Mouse (Mus musculus) liver, embryonic 13.5 days (tissue): ENCODE measurements around the gene Olfr812. TPM values are rescaled to one million over a fixed set of nuclear protein-coding genes. Genes with fewer than 3 reads are reported as not detected.
"Not testable (repeated sequence)": the region's sequence is repeated elsewhere in the genome, so short reads cannot be mapped to it uniquely, and the experiment has no call there.

Source experiments
- ATAC-seq: fragments of 200-750 bp; cut with Nextera tagmentation; 2 replicates; pipeline ENCODE4 v1.8.0; 2017; ENCODE audit warnings: low read depth, mild to moderate bottlenecking, moderate number of reproducible peaks, moderate library complexity
- DNase-seq: peaks from one replicate; pipeline ENCODE4 v3.0.0; 2022
- H3K27ac ChIP-seq: fragments of 300-500 bp; sonication (generic); 2 replicates; pipeline ENCODE4 v1.5.1; 2015; ENCODE audit warnings: moderate library complexity, mild to moderate bottlenecking, inconsistent platforms
- H3K27me3 ChIP-seq: fragments of 300-500 bp; sonication (generic); 2 replicates; pipeline ENCODE4 v1.6.1; 2015; ENCODE audit warnings: mild to moderate bottlenecking, inconsistent platforms
- H3K36me3 ChIP-seq: fragments of 300-500 bp; sonication (generic); 2 replicates; pipeline ENCODE4 v1.6.1; 2015; ENCODE audit warnings: mild to moderate bottlenecking, inconsistent platforms
- H3K4me1 ChIP-seq: fragments of 300-500 bp; sonication (generic); replicated peaks from 2 replicates; pipeline ENCODE4 v1.6.1; 2015; ENCODE audit warnings: inconsistent platforms
- H3K4me2 ChIP-seq: fragments of 300-500 bp; sonication (generic); 2 replicates; pipeline ENCODE4 v1.6.1; 2015; ENCODE audit warnings: inconsistent platforms, mild to moderate bottlenecking, moderate library complexity
- H3K4me3 ChIP-seq: fragments of 300-500 bp; sonication (generic); replicated peaks from 2 replicates; pipeline ENCODE4 v1.5.1; 2015; ENCODE audit warnings: mild to moderate bottlenecking, inconsistent platforms
- H3K9ac ChIP-seq: fragments of 300-500 bp; sonication (generic); 2 replicates; pipeline ENCODE4 v1.6.1; 2015; ENCODE audit warnings: mild to moderate bottlenecking, inconsistent platforms
- H3K9me3 ChIP-seq: fragments of 300-500 bp; sonication (generic); replicated peaks from 2 replicates; pipeline ENCODE4 v1.6.1; 2016; ENCODE audit warnings: inconsistent platforms
- WGBS: fragments of 180-500 bp; shearing (Covaris S2); methylation state at CpG from one replicate; pipeline ENCODE4 v1.1.7; 2015; ENCODE audit not compliant: insufficient replicate concordance; 5-methylcytosine and 5-hydroxymethylcytosine counted together
- polyA plus RNA-seq: library from polyadenylated mRNA; unstranded; fragments of >200 nt; fragmentation: Nextera tagmentation; extraction: Ambion mirVana; gene quantifications from 2 replicates; pipeline ENCODE4 v1.2.1, GENCODE M21; 2015

Olfr812 gene
- polyA plus RNA-seq, result not detected in 2 replicates

DNA sequence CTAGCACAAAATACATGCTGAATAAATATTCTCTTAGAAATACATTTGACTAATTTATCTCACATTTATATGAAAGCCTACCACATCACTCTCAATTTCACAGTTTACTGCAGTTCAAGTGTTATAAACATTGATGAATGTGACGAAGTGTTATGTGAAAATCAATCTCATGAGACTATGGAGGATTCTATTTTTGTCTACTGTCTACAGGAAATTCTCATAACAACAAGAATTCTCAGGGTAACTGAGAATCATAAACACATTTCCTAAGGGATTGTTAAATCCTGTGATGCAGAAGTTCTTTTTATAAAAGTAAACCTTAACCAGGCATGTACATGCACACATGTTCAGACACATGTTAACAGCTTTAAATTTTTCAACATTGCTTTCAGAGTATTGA, at the start of gene Olfr812:
Olfr812 (minus strand) TSS at position 101 of the 400 bp plus-strand sequence.
- 35% methylated on average over 1 of the region's 1 CpGs for WGBS
- Histone ChIP-seq H3K36me3 (no peaks in the 10 kb centered on the region), H3K4me1 (no peaks in the 10 kb centered on the region), H3K27ac (no peak within 1 kb of the TSS), H3K4me2 (no peak within 1 kb of the TSS), H3K9me3 (no peaks in the 10 kb centered on the region), H3K4me3 (no peak within 1 kb of the TSS), H3K27me3 (no peaks in the 10 kb centered on the region), H3K9ac (no peak within 1 kb of the TSS)
- DNase-seq (no peak), ATAC-seq (no peak)

DNA sequence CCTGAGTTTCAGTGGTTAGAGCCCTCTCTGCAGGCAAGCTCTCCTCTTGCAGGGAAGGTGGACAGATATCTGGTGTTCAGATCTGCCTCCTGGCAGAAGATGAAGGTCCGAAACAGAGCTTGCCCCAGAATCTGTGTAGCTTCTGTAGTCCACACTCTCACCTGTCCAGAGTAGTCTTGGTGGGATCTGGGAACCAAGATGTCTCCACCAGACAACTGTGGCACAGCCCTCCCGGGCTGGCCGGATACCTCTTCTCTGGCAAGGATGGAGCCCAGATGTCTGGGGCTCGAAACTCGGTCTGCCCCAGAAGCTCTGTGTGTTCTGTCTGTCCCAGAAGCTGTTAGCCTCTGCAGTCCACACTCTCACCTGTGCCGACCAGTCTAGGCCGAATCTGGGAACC, 40.0 kb upstream of the Olfr812 start:
- H3K9me3 ChIP-seq, result peaks cover 3% of the 10 kb centered on the region; the same call in 1 of the 2 replicates
- 81% methylated on average over 7 of the region's 7 CpGs for WGBS
- H3K4me3 ChIP-seq, result no peak overlapping the region
- H3K27ac ChIP-seq, result no peak overlapping the region
- no peaks in the 10 kb centered on the region for H3K4me1 ChIP-seq
- no peaks in the 10 kb centered on the region for H3K27me3 ChIP-seq
- ATAC-seq, result no peak
- H3K4me2 ChIP-seq, result no peak overlapping the region
- no peaks in the 10 kb centered on the region for H3K36me3 ChIP-seq
- no peak overlapping the region for H3K9ac ChIP-seq
- no peak for DNase-seq

- not testable (repeated sequence) for ATAC-seq, H3K4me1 ChIP-seq, H3K4me3 ChIP-seq, H3K27me3 ChIP-seq, H3K9ac ChIP-seq, H3K27ac ChIP-seq, H3K36me3 ChIP-seq, H3K4me2 ChIP-seq, H3K9me3 ChIP-seq, DNase-seq
- 46% methylated on average over 6 of the region's 6 CpGs for WGBS
Observed at GRCm38 (mm10) chr10:129885496-129885895, 39.6 kb upstream of the Olfr812 start.

DNA sequence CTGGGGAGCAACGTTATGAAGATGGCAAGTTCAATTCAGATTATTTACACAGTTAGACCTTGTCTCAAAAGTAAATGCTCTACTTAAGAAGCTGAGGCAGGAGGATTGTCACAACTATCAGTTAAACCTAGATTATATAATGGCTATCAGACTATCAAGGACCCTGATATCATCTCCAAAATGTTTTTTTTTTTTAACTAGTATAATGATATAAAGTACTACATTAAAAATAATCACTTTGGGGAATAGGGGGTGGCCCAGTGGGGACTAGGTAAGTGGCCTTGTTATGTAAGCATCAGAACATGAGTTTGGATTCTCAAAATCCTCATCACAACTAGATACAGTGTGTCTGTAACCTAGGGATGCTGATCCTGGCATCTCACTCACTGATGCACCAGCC, 33.9 kb upstream of the Olfr812 start, which contains the start of gene Olfr814:
Olfr814 (minus strand) TSS at position 101 of the 400 bp plus-strand sequence.
- H3K4me2 ChIP-seq, ATAC-seq, H3K9me3 ChIP-seq, H3K36me3 ChIP-seq, DNase-seq, H3K9ac ChIP-seq, H3K27ac ChIP-seq, H3K27me3 ChIP-seq, H3K4me1 ChIP-seq, H3K4me3 ChIP-seq: not testable (repeated sequence)
- WGBS, result 29% methylated on average over 1 of the region's 1 CpGs

DNA sequence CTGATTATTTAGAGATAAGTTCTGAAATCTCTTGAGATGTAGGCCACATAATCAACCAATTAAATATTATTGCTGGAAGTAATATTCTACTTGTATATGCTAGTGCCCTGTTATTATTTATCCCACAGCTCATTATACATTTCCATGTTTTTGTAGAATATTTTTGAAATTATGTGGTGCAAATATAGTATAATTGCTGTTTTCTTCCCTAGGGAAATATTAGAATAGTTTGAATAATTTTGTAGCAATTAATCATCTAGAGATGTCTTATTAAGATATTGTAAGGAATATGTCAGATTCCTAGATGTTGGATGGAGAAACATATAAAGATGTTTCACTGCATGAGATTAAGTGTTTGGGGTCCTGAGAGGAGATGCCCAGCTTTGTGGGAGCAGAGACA, 9.2 kb upstream of the Olfr812 start, which contains the start of gene Olfr813:
Olfr813 (plus strand) TSS at position 301 of the 400 bp plus-strand sequence.
- Histone ChIP-seq H3K4me2 (no peak within 1 kb of the TSS), H3K9me3 (no peaks in the 10 kb centered on the region)
- no peak for ATAC-seq

GRCm38 (mm10) chr10:129847343-129847742, 1.4 kb upstream of the Olfr812 start:
- ATAC-seq, result no peak
- WGBS, result 55% methylated on average over 1 of the region's 1 CpGs
- no peak for DNase-seq
- no peak overlapping the region for H3K27ac ChIP-seq
- no peaks in the 10 kb centered on the region for H3K36me3 ChIP-seq
- no peak overlapping the region for H3K4me3 ChIP-seq
- no peak overlapping the region for H3K9ac ChIP-seq
- no peaks in the 10 kb centered on the region for H3K9me3 ChIP-seq
- H3K4me2 ChIP-seq, result no peak overlapping the region
- H3K4me1 ChIP-seq, result no peaks in the 10 kb centered on the region
- no peaks in the 10 kb centered on the region for H3K27me3 ChIP-seq

More for the DNA sequence above, 9.2 kb upstream of the Olfr812 start, which contains the start of gene Olfr813:
- no peak within 1 kb of the TSS for H3K4me3 ChIP-seq
- no peaks in the 10 kb centered on the region for H3K36me3 ChIP-seq
- no peaks in the 10 kb centered on the region for H3K4me1 ChIP-seq
- H3K27ac ChIP-seq, result no peak within 1 kb of the TSS
- H3K9ac ChIP-seq, result no peak within 1 kb of the TSS
- H3K27me3 ChIP-seq, result no peaks in the 10 kb centered on the region
- no peak for DNase-seq

DNA sequence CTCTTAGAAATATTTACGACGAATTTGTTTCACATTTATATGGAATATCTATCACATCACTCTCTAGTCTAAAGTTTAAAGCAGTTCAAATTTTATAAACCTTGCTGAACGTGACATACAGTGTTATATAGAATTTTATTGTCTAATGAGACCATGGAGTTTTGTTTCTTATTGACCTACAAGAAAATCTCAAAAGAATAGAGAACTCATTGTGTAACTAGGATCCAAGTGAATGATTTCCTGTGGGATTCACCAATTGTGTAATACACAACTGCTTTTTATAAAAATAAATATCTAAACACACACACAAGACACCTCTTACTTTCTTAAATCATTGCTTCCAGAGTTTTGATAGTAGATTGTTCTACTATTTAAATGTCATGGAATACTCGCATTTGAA, 41.6 kb downstream of the Olfr812 start, which contains the start of gene Olfr811:
Olfr811 (minus strand) TSS at position 101 of the 400 bp plus-strand sequence.
- H3K4me1 ChIP-seq, result no peaks in the 10 kb centered on the region
- H3K9me3 ChIP-seq, result no peaks in the 10 kb centered on the region
- no peak within 1 kb of the TSS for H3K4me3 ChIP-seq
- no peaks in the 10 kb centered on the region for H3K27me3 ChIP-seq
- no peak within 1 kb of the TSS for H3K9ac ChIP-seq
- no peaks in the 10 kb centered on the region for H3K36me3 ChIP-seq
- ATAC-seq, result no peak
- H3K4me2 ChIP-seq, result no peak within 1 kb of the TSS
- no peak within 1 kb of the TSS for H3K27ac ChIP-seq
- DNase-seq, result no peak
- WGBS, result 58% methylated on average over 4 of the region's 4 CpGs

GRCm38 (mm10) chr10:129794817-129795216, 51.1 kb downstream of the Olfr812 start, which contains the start of gene Olfr810:
TSS of gene Olfr810 (minus strand) at chr10:129794917.
- H3K4me3 ChIP-seq, result no peak within 1 kb of the TSS
- H3K36me3 ChIP-seq, result no peaks in the 10 kb centered on the region
- H3K27me3 ChIP-seq, result no peaks in the 10 kb centered on the region
- DNase-seq (no peak), ATAC-seq (no peak)
- no peak within 1 kb of the TSS for H3K4me2 ChIP-seq
- no peaks in the 10 kb centered on the region for H3K9me3 ChIP-seq
- H3K4me1 ChIP-seq, result no peaks in the 10 kb centered on the region
- no peak within 1 kb of the TSS for H3K27ac ChIP-seq
- no peak within 1 kb of the TSS for H3K9ac ChIP-seq

Other genes starting within 250 kb of the Olfr812 start
- not detected in 2 replicates for gene Olfr796, start 233.5 kb downstream of the Olfr812 start, polyA plus RNA-seq
- not detected in 2 replicates for gene Olfr798, start 218.2 kb downstream of the Olfr812 start, polyA plus RNA-seq
- not detected in 2 replicates for gene Olfr799, start 208.6 kb downstream of the Olfr812 start, polyA plus RNA-seq
- not detected in 2 replicates for gene Olfr800, start 188.4 kb downstream of the Olfr812 start, polyA plus RNA-seq
- not detected in 2 replicates for gene Olfr801, start 172.2 kb downstream of the Olfr812 start, polyA plus RNA-seq
- not detected in 2 replicates for gene Olfr802, start 157.9 kb downstream of the Olfr812 start, polyA plus RNA-seq
- gene Olfr803, start 151.8 kb downstream of the Olfr812 start, polyA plus RNA-seq, result not detected in 2 replicates
- not detected in 2 replicates for gene Olfr804, start 142.9 kb downstream of the Olfr812 start, polyA plus RNA-seq
- gene Olfr805, start 116.7 kb downstream of the Olfr812 start, polyA plus RNA-seq, result not detected in 2 replicates
- gene Olfr806, start 104.2 kb downstream of the Olfr812 start, polyA plus RNA-seq, result not detected in 2 replicates
- gene Olfr807, start 88.3 kb downstream of the Olfr812 start, polyA plus RNA-seq, result not detected in 2 replicates
- gene Olfr808, start 80.6 kb downstream of the Olfr812 start, polyA plus RNA-seq, result not detected in 2 replicates
- gene Olfr809, start 71.5 kb downstream of the Olfr812 start, polyA plus RNA-seq, result not detected in 2 replicates
- not detected in 2 replicates for gene Olfr810, start 51.2 kb downstream of the Olfr812 start, polyA plus RNA-seq
- gene Olfr811, start 41.7 kb downstream of the Olfr812 start, polyA plus RNA-seq, result not detected in 2 replicates
- not detected in 2 replicates for gene Olfr813, start 9.3 kb upstream of the Olfr812 start, polyA plus RNA-seq
- gene Olfr814, start 33.8 kb upstream of the Olfr812 start, polyA plus RNA-seq, result not detected in 2 replicates
- gene Olfr815, start 59.8 kb upstream of the Olfr812 start, polyA plus RNA-seq, result not detected in 2 replicates
- gene Olfr816, start 69.5 kb upstream of the Olfr812 start, polyA plus RNA-seq, result not detected in 2 replicates
- gene Olfr818, start 103.0 kb upstream of the Olfr812 start, polyA plus RNA-seq, result not detected in 2 replicates
- not detected in 2 replicates for gene Olfr819, start 121.2 kb upstream of the Olfr812 start, polyA plus RNA-seq
- not detected in 2 replicates for gene Olfr247, start 130.0 kb upstream of the Olfr812 start, polyA plus RNA-seq
- not detected in 2 replicates for gene Gm10310, start 139.0 kb upstream of the Olfr812 start, polyA plus RNA-seq
- gene Olfr820, start 166.5 kb upstream of the Olfr812 start, polyA plus RNA-seq, result not detected in 2 replicates
- gene Olfr821, start 184.3 kb upstream of the Olfr812 start, polyA plus RNA-seq, result not detected in 2 replicates
- not detected in 2 replicates for gene Olfr822, start 225.1 kb upstream of the Olfr812 start, polyA plus RNA-seq